Mouse (Mus musculus) limb, embryonic 10.5 days (tissue): ENCODE results near the gene Gm9780. TPM values are rescaled to one million over a fixed set of nuclear protein-coding genes. Genes with fewer than 3 reads are reported as not detected.
"Not testable (repeated sequence)": the region's sequence is repeated elsewhere in the genome, so short reads cannot be mapped to it uniquely, and the experiment has no call there.

Experiments
- DNase-seq: peaks from one replicate; pipeline ENCODE4 v3.0.0-alpha.2; 2017; ENCODE audit warnings: low spot score
- H3K27ac ChIP-seq: fragments of 300-500 bp; sonication (generic); 2 replicates; pipeline ENCODE4 v1.5.1; 2016; ENCODE audit warnings: mild to moderate bottlenecking
- H3K27me3 ChIP-seq: fragments of 300-500 bp; sonication (generic); 2 replicates; pipeline ENCODE4 v1.6.1; 2016; ENCODE audit warnings: low read depth, mild to moderate bottlenecking; ENCODE audit not compliant: poor library complexity, severe bottlenecking
- H3K36me3 ChIP-seq: fragments of 300-500 bp; sonication (generic); 2 replicates; pipeline ENCODE4 v1.6.1; 2016; ENCODE audit warnings: mild to moderate bottlenecking, moderate library complexity
- H3K4me1 ChIP-seq: fragments of 300-500 bp; sonication (generic); 2 replicates; pipeline ENCODE4 v1.6.1; 2016
- H3K4me3 ChIP-seq: fragments of 300-500 bp; sonication (generic); 2 replicates; pipeline ENCODE4 v1.5.1; 2016; ENCODE audit warnings: mild to moderate bottlenecking, moderate library complexity
- H3K9me3 ChIP-seq: fragments of 300-500 bp; sonication (generic); replicated peaks from 2 replicates; pipeline ENCODE4 v1.6.1; 2016; ENCODE audit warnings: mild to moderate bottlenecking
- WGBS: fragments of 180-500 bp; shearing (Covaris S2); methylation state at CpG from one replicate; pipeline ENCODE4 v1.1.7; 2016; 5-methylcytosine and 5-hydroxymethylcytosine counted together
- polyA plus RNA-seq: library from polyadenylated mRNA; unstranded; fragments of >200 nt; fragmentation: Nextera tagmentation; extraction: Ambion mirVana; gene quantifications from 2 replicates; pipeline ENCODE4 v1.2.1, GENCODE M21; 2016

Gm9780 gene
- polyA plus RNA-seq, 1 experiment from 2014 or later = not detected

DNA sequence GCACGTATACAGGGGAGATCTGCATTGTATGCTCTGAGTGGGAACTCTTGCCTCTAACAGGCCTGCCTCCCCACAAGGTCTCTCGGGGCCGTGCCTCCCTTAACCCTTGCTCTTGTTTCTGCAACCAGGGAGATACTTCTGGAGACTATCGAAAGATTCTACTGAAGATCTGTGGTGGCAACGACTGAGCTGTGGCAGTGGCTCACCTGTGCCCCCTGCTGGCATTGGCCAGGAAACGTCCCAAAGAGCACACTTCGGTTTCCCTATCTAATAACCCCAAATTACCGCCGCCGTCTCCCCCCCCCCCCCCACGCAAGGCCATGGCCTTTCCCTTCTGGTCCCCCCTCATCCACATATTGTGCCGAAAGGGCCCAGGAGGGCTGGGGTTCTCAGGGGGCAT is 16.9 kb downstream of the Gm9780 start:
- no CpG with 5 or more reads among the region's 12 CpGs for WGBS
- H3K9me3 ChIP-seq, H3K4me1 ChIP-seq, DNase-seq, H3K27me3 ChIP-seq, H3K4me3 ChIP-seq, H3K36me3 ChIP-seq, H3K27ac ChIP-seq: not testable (repeated sequence)

DNA sequence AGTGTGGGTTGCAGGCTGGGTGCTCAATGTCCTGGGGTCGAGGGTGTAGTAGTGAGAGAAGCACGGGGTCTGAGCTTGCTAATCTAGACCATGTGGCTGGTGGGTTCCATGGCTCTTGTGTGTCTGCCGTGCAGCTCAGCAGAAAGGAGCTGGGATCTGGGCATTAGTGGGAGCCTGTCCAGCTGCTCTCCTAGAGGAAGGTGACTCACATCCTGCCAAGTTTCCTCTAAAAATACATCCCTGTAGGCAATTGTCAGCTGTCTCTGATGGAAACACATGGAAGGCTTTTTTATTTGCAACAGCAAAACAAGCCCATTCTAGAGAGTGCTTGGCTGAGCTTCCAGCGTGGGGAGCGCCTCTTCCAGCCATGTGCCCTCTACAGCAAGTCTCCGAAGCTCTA is 19.7 kb downstream of the Gm9780 start:
- H3K27ac ChIP-seq, H3K27me3 ChIP-seq, DNase-seq, H3K9me3 ChIP-seq, H3K36me3 ChIP-seq, H3K4me1 ChIP-seq, H3K4me3 ChIP-seq: not testable (repeated sequence)
- whole genome bisulfite sequencing = no CpG with 5 or more reads among the region's 6 CpGs

- not testable (repeated sequence) for DNase-seq, H3K9me3 ChIP-seq, H3K27me3 ChIP-seq, H3K36me3 ChIP-seq, H3K4me3 ChIP-seq, H3K4me1 ChIP-seq, H3K27ac ChIP-seq
- WGBS = no CpG with 5 or more reads among the region's 9 CpGs
These were observed 21.0 kb downstream of the Gm9780 start for GRCm38 (mm10) chr14:26021555-26021954.

DNA sequence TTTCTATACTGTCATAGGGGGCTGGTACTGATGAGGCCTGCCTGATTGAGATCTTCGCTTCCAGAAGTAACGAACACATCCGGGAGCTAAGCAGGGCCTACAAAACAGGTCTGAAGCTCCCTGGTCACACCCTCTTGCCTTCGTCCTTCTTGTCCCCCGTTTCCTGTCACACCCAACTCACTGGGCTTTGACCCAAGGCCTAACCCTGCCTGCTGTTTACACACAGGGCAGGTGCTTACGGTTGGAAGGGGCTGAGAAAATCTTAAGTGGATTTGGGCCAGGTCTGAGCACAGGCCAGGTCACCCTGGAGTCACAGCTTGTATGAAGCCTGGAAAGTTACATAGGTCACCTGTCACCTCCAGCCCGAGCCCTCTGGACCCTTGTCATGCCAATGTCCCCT is 26.1 kb downstream of the Gm9780 start:
- H3K27ac ChIP-seq, H3K9me3 ChIP-seq, H3K4me1 ChIP-seq, DNase-seq, H3K4me3 ChIP-seq, H3K36me3 ChIP-seq, H3K27me3 ChIP-seq: not testable (repeated sequence)
- WGBS = no CpG with 5 or more reads among the region's 7 CpGs

GRCm38 (mm10) chr14:26007462-26007861 is 35.0 kb downstream of the Gm9780 start:
- no CpG with 5 or more reads among the region's 2 CpGs for WGBS
- H3K4me1 ChIP-seq, H3K9me3 ChIP-seq, H3K4me3 ChIP-seq, H3K36me3 ChIP-seq, H3K27ac ChIP-seq, H3K27me3 ChIP-seq, DNase-seq: not testable (repeated sequence)

- WGBS = 91% methylated on average over 6 of the region's 9 CpGs
- not testable (repeated sequence) for H3K9me3 ChIP-seq, H3K27ac ChIP-seq, H3K27me3 ChIP-seq, H3K36me3 ChIP-seq, H3K4me1 ChIP-seq, H3K4me3 ChIP-seq
- DNase-seq = peak; percentile 19
These were observed 60.6 kb downstream of the Gm9780 start for GRCm38 (mm10) chr14:25981880-25982279.

GRCm38 (mm10) chr14:25979242-25979941 is 63.1 kb downstream of the Gm9780 start:
- peak overlapping the region; percentile 31; the same call in 1 of the 2 replicates for H3K4me3 ChIP-seq
- H3K9me3 ChIP-seq, H3K27me3 ChIP-seq, H3K4me1 ChIP-seq, H3K36me3 ChIP-seq: not testable (repeated sequence)
- peak overlapping the region; percentile 83 for H3K27ac ChIP-seq
- WGBS = 3% methylated on average over 8 of the region's 13 CpGs
- peak; percentile 31 for DNase-seq

GRCm38 (mm10) chr14:25978371-25979241 is 63.9 kb downstream of the Gm9780 start, which contains the start of gene Duxbl1:
Gene Duxbl1 (plus strand): TSS chr14:25978577.
- Histone ChIP-seq H3K27ac (peak within 1 kb of the TSS; percentile 83), H3K4me3 (peak within 1 kb of the TSS; percentile 31; the same call in 1 of the 2 replicates)
- WGBS = no CpG with 5 or more reads among the region's 25 CpGs
- not testable (repeated sequence) for H3K27me3 ChIP-seq, H3K9me3 ChIP-seq, H3K4me1 ChIP-seq, DNase-seq, H3K36me3 ChIP-seq

Other genes with a start within 250 kb of the Gm9780 start
- 3.7 and 6.4 TPM in 2 replicates for gene Anxa11, start 200.6 kb downstream of the Gm9780 start, polyA plus RNA-seq
- not detected in 2 replicates for gene Plac9a, start 139.6 kb downstream of the Gm9780 start, polyA plus RNA-seq
- gene Tmem254a, start 115.0 kb downstream of the Gm9780 start, polyA plus RNA-seq = 1.9 and 3.4 TPM in 2 replicates
- not detected in 2 replicates for gene Cphx1, start 104.4 kb downstream of the Gm9780 start, polyA plus RNA-seq
- gene Duxbl1, start 64.1 kb downstream of the Gm9780 start, polyA plus RNA-seq = 1.8 and 3.8 TPM in 2 replicates
- gene Tmem254c, start 24.6 kb upstream of the Gm9780 start, polyA plus RNA-seq = 16.8 and 22.5 TPM in 2 replicates
- not detected in 2 replicates for gene Cphx2, start 38.8 kb upstream of the Gm9780 start, polyA plus RNA-seq
- gene Cphx3, start 39.6 kb upstream of the Gm9780 start, polyA plus RNA-seq = not detected in 2 replicates
- 0.49 TPM in 1 of 2 replicates, not detected in the other for gene Duxbl2, start 75.6 kb upstream of the Gm9780 start, polyA plus RNA-seq
- 0.19 TPM in 1 of 2 replicates, not detected in the other for gene Plac9b, start 139.8 kb upstream of the Gm9780 start, polyA plus RNA-seq
- 11.3 and 16.9 TPM in 2 replicates for gene Tmem254b, start 164.3 kb upstream of the Gm9780 start, polyA plus RNA-seq
- 2.3 and 3.1 TPM in 2 replicates for gene Duxbl3, start 215.3 kb upstream of the Gm9780 start, polyA plus RNA-seq